Mouse (Mus musculus) bone marrow, adult 2 months (tissue): Measurements from ENCODE around the gene Casp9. TPM values are rescaled to one million over a fixed set of nuclear protein-coding genes. Genes with fewer than 3 reads are reported as not detected.

Source experiments
- H3K27ac ChIP-seq: fragments of 200-500 bp; 2 replicates; pipeline ENCODE4 v1.5.1; 2012; ENCODE audit warnings: low read depth, mild to moderate bottlenecking, control low read depth, inconsistent platforms, low read length; ENCODE audit not compliant: control insufficient read depth, poor library complexity, insufficient read depth
- H3K4me1 ChIP-seq: fragments of 200-500 bp; 2 replicates; pipeline ENCODE4 v1.6.1; 2011; ENCODE audit warnings: low read length; ENCODE audit not compliant: control insufficient read depth, insufficient read depth
- H3K4me3 ChIP-seq: fragments of 200-500 bp; replicated peaks from 2 replicates; pipeline ENCODE3; 2011; ENCODE audit warnings: mild to moderate bottlenecking, low read depth, low read length, control low read depth; ENCODE audit not compliant: control insufficient read depth
- CTCF ChIP-seq: fragments of 200-500 bp; IDR thresholded peaks from 2 replicates; pipeline ENCODE4 v1.5.1; 2011; ENCODE audit warnings: low read length, control low read depth; ENCODE audit not compliant: control insufficient read depth, insufficient read depth
- POLR2A ChIP-seq: fragments of 200-500 bp; IDR thresholded peaks from 2 replicates; pipeline ENCODE4 v1.6.1; 2011; ENCODE audit warnings: low read depth, mild to moderate bottlenecking, control low read depth, low read length, borderline replicate concordance; ENCODE audit not compliant: control insufficient read depth
- WGBS: fragments of 180-500 bp; shearing (Covaris S2); methylation state at CpG from one replicate; pipeline ENCODE4 v1.1.7; 2018; 5-methylcytosine and 5-hydroxymethylcytosine counted together
- polyA plus RNA-seq: library from polyadenylated mRNA; stranded (reverse); fragments of >200 nt; gene quantifications from 2 replicates; pipeline ENCODE4 v1.2.4, GENCODE M21; 2011; ENCODE audit warnings: low replicate concordance; ENCODE audit not compliant: missing spikeins, insufficient read depth, insufficient read length

Casp9 gene
- polyA plus RNA-seq, 1 experiment: 20.7 TPM

GRCm38 (mm10) chr4:141787046-141787445 lies 6.4 kb upstream of the Casp9 start:
- H3K4me3 ChIP-seq: no peak overlapping the region
- no peak overlapping the region for H3K27ac ChIP-seq
- 82% methylated on average over 6 of the region's 6 CpGs for WGBS
- no peak for TF ChIP-seq CTCF
- TF ChIP-seq POLR2A: no peak
- H3K4me1 ChIP-seq: no peaks in the 10 kb centered on the region; the same call in 1 of the 2 replicates

- Histone ChIP-seq H3K27ac (no peak overlapping the region), H3K4me1 (no peaks in the 10 kb centered on the region; the same call in 1 of the 2 replicates), H3K4me3 (no peak overlapping the region)
- TF ChIP-seq CTCF: no peak
- no peak for TF ChIP-seq POLR2A
- WGBS: 90% methylated on average over 7 of the region's 7 CpGs
These were observed 6.0 kb upstream of the Casp9 start for GRCm38 (mm10) chr4:141787462-141787861.

- WGBS: 26% methylated on average over 3 of the region's 3 CpGs
These were observed 3.7 kb upstream of the Casp9 start for GRCm38 (mm10) chr4:141789564-141790218.

GRCm38 (mm10) chr4:141790524-141790990 lies 2.9 kb upstream of the Casp9 start, which contains the start of gene Dnajc16:
TSS of gene Dnajc16 (minus strand) at chr4:141790931.
- H3K4me3 ChIP-seq: peak within 1 kb of the TSS; percentile 63

More at GRCm38 (mm10) chr4:141789564-141790218, 3.7 kb upstream of the Casp9 start:
- peak overlapping the region; percentile 56 for H3K27ac ChIP-seq
- TF ChIP-seq POLR2A (no peak), CTCF (no peak)
- peak overlapping the region; percentile 63 for H3K4me3 ChIP-seq
- H3K4me1 ChIP-seq: peaks cover 1% of the 10 kb centered on the region; the same call in 1 of the 2 replicates

DNA sequence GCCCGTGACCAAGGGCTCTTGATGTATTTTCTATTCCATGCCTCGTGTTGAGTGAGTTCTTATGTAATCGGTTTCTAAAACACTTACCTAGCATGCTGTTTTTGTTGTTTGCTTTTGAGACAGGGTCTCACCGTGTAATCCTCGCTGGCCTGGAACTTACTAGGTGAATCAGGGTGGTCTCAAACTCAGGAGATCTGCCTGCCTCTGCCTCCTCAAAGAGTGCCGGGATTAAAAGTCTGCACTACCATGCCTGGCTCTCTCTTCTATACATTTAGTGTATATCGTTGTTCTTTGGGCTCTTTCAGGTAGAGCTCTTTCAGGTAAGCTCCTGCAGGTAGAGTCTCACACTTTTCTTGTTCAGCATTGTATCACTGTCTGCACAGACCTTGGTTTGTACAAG lies 1.9 kb upstream of the Casp9 start:
- TF ChIP-seq POLR2A: no peak
- TF ChIP-seq CTCF: no peak
- Histone ChIP-seq H3K27ac (no peak overlapping the region), H3K4me1 (peaks cover 1% of the 10 kb centered on the region; the same call in 1 of the 2 replicates), H3K4me3 (no peak overlapping the region)
- 87% methylated on average over 7 of the region's 7 CpGs for WGBS

More at GRCm38 (mm10) chr4:141790524-141790990, 2.9 kb upstream of the Casp9 start, which contains the start of gene Dnajc16:
- H3K27ac ChIP-seq: peak within 1 kb of the TSS; percentile 56
- H3K4me1 ChIP-seq: peaks cover 1% of the 10 kb centered on the region; the same call in 1 of the 2 replicates
- 0% methylated on average over 42 of the region's 42 CpGs for WGBS
- TF ChIP-seq POLR2A (peak; percentile 81), CTCF (no peak)

DNA sequence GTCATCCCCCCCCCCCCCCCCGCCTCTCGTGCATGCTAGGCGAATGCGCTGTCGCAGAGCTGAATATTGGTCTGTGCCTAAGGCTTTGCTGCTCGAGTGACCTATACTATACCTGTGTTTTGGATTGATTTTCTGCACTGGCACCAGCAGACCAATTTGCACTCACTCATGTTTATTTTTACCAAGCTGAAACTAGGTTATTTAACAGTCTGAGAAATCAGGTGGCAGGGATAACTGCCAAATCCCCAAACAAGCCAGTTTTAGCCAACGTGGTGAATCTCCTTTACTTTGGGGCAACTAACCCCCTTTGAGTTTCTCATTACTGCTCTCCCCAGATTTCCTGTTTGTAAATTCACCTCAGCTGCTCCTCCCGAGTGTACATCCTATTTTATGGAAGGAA lies 1.5 kb upstream of the Casp9 start:
- Histone ChIP-seq H3K27ac (no peak overlapping the region), H3K4me1 (peaks cover 1% of the 10 kb centered on the region; the same call in 1 of the 2 replicates), H3K4me3 (no peak overlapping the region)
- 68% methylated on average over 8 of the region's 8 CpGs for WGBS
- TF ChIP-seq POLR2A: no peak
- TF ChIP-seq CTCF: no peak

- WGBS: 8% methylated on average over 10 of the region's 10 CpGs
- Histone ChIP-seq H3K27ac (peak overlapping the region; percentile 88), H3K4me1 (peaks cover 1% of the 10 kb centered on the region; the same call in 1 of the 2 replicates), H3K4me3 (peak overlapping the region; percentile 77)
- TF ChIP-seq CTCF: no peak
- TF ChIP-seq POLR2A: no peak
These were observed 694 bp upstream of the Casp9 start for GRCm38 (mm10) chr4:141792554-141793281.

DNA sequence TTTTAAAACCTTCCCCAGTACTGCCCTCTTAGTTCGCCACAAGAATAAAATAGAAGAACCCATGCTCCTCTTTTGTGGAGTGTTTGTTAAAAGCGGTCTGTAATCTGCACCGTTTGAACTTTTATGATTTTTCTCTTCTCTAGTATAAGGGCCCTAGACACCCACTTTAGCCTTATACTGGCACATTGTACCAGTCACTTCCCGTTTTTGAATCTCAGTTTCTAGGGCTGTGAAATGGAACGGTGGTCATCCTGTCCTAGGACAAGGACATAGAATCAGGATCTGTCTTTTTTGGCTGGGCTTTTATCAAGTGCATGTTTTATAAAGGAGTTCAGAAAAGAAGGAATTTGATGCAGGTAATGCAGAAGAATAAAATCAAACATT lies 732 bp downstream of the Casp9 start:
- 2% methylated on average over 5 of the region's 5 CpGs for WGBS
- Histone ChIP-seq H3K4me3 (peak overlapping the region; percentile 72), H3K4me1 (peaks cover 1% of the 10 kb centered on the region; the same call in 1 of the 2 replicates), H3K27ac (peak overlapping the region; percentile 88)
- no peak for TF ChIP-seq POLR2A
- TF ChIP-seq CTCF: no peak
